Mouse (Mus musculus): ENCODE data around the gene Zbtb14.

GRCm38 (mm10) chr17:69398092-69398491, 15.2 kb downstream of the Zbtb14 start:
- TF ChIP-seq POLR2A (IDR thresholded peaks at IDR 0.05; ENCODE audit: borderline replicate concordance, low read depth, low read length) (no peak), CTCF (IDR thresholded peaks at IDR 0.05; ENCODE audit: low read depth, low read length) (no peak)
